Mouse (Mus musculus) adipose tissue, adult 10 weeks (tissue): ENCODE results near the gene Pgap3. TPM values are rescaled to one million over a fixed set of nuclear protein-coding genes. Genes with fewer than 3 reads are reported as not detected.

Source experiments
- polyA plus RNA-seq: library from polyadenylated mRNA; stranded (reverse); fragments of 350-450 nt; fragmentation: Illumina TruSeq; extraction: RNeasy Lipid Tissue Mini Kit (QIAGEN cat#74804); gene quantifications from one replicate; pipeline ENCODE4 v1.2.3, GENCODE M21; 2014; ENCODE audit warnings: low read depth, low replicate concordance

The Pgap3 gene
- 12.5 TPM for polyA plus RNA-seq

DNA sequence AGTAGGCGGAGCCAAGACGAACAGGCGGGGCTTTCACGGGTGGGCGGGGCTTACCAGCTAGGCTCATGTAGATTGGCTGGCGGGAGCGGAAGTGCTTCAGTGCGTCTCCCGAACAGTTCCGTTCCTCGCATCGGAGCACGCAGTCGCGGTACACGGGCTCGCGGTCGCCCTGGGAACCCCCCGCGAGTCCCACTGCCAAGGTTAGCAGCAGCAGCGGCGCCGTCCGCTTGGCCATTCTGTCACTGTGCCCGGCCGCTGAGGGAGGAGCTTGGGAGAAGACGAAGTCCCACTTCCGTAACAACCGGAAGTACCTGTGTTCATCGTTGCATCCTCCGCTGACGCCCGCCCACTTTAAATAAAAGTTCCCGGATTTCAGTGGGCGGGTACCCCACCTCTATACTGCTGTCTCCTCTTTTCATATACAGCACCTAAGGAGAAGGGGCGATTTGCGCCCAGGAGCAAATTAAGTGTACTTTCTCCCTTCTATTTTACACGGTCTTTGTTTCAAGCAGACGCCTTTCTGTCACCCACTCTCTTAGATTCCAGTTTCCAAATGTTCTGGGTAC, at the start of gene Pgap3:
Gene Pgap3 (minus strand): TSS at position 330 of the 566 bp plus-strand sequence.

DNA sequence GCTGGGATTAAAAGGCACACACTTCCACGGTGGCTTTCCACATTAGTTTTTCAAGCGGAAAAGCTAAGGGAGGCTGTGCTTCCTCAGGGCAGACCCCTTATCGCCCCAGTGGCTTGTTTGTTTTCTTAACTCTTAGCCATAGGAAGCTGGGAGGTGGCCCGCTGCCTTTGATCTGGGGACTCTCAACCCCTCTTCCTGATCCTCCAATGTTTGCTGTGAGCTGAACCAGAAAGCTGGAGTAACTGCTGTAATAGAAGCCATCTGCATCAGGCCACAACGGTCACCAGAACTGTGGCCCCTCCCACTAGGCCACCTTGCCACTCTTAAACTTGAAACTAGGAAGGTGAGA, 45.9 kb upstream of the Pgap3 start, which contains the start of gene Grb7:
Gene Grb7 (plus strand): TSS at position 182 of the 349 bp plus-strand sequence.

DNA sequence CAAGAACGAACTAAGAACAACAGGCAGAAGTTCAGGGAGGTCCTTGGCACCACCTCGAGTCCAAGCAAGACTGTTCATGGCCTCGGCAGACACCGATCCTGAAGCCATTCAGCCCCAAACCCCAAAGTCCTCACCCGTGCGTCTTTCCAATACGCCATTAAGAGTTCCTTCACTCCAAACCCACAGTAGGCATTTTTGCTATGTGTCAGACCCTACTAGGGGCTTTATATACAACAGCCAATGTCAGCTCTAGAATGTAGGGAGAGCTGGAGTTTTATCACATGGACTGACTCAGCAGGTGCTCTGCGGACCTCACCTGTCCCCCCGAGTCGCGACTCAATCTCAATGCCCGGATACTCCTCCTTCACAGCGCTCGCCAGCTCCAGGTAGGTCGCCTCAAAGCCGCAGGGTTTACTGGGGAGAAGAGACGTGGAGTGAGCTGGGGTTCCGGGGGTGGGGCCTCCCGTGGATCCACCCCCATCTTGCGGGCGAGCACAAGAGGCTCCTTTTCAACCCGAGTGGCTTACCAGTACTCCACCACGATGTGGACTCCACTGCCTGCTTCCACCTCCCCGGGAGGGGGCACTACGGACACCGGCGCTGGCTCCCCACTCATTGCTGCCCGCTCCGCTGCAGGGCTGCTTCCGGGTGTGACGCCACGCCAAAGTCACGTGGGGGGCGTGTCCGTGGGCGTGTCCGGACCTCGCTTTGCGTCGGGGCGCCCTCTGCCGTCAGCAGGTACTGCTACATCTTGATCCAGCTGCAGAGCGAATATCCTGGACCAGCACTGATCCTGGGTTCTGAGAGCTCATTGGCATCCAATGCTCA, 38.3 kb upstream of the Pgap3 start, which contains the start of gene Mien1:
Gene Mien1 (minus strand): TSS at position 661 of the 828 bp plus-strand sequence.

DNA sequence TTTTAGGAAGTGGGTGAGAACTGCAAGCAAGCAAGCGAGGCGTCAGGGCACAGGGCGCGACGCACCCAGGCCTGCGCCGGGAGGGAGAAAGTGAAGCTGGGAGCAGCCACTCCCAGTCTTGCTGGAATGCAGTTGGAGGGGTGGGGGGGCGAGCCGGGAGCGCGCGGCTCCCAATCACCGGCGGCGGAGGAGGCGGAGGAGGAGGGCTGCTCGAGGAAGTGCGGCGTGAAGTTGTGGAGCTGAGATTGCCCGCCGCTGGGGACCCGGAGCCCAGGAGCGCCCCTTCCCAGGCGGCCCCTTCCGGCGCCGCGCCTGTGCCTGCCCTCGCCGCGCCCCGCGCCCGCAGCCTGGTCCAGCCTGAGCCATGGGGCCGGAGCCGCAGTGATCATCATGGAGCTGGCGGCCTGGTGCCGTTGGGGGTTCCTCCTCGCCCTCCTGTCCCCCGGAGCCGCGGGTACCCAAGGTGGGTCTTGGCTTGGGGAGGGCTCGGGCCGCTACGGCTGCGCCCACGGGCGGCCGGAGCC, 12.0 kb upstream of the Pgap3 start, which contains the start of gene Erbb2:
Gene Erbb2 (plus strand): TSS at position 198 of the 524 bp plus-strand sequence.

DNA sequence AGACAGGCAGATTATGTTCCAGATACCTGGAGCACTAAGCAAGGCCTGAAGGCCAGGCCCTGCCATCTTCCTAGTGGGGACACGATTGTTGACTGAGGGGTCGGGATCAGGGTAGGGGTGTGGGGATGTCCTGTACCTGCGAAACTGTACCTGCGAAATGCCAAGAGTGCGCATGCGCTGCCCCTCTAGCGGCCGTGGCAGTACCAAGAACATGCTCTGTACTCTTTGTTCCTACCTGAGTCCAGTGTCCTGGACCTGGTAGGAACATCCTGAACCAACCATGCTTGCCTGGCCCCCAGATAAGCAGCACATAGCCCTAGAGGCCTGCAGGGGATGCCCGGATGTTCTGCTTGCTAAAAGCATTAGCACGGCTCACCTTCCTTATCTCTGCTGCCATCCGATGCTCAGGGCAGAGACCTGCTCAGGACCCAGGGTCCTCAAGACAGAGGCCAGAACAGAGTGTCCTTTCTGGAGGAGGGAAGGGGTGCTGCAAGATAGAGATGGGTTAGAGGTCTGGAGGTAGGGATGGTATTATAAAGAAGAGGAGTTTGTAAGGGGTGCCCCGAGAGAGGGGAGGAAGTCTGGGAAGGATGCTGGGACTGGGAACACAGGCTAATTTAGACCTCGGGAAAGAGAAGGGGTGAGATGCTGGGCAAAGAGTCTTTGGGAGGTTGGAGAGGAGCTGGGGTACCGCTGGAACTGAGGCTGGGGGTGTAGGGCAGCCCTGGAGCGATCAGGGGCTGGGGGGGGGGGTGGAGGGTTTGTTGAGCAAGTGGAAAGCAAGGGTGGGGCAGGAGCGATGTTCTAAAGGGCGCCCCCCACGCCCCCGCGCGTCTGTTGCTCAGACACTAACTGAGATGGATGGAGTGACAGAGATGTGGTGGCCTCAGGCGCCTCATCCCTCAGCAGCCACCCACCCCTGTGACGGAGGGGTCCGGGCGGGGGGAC, 14.4 kb downstream of the Pgap3 start, which contains the start of gene Pnmt:
Gene Pnmt (plus strand): TSS at position 813 of the 948 bp plus-strand sequence.

DNA sequence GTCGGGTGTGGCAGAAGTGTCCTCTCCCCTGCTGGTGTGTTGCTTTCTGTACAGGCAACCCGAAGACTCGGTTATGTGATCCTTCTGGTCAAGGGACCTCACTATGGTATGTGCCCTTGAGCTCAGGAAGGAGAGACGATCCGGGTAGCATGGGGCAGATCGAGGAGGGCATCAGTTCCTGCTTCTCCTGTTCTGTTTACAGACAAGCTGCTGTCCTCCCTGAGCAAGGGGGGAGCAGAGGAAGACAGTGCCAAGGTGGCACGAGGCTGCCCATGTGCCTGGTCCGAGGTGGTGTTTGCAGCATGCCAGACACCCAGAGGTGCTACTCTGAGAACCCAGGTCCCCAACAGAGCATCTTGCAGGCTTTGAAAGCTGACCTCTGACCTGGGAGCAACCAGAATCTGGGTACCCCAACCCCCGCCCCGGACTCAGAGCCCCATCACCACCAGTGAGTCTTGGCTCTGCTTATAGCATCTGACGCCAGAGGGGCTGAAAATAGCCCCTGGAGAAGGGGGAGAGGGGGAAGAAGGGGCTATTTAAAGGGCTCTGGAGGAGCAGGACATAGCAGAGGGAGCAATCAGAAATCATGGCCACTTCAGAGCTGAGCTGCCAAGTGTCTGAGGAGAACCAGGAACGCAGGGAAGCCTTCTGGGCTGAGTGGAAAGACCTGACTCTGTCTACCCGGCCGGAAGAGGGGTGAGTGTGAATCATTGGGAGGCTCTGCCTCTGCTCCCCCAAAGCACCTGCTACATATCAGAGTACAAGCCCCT, 16.8 kb downstream of the Pgap3 start, which contains the start of gene Tcap:
Gene Tcap (plus strand): TSS at position 551 of the 770 bp plus-strand sequence.

DNA sequence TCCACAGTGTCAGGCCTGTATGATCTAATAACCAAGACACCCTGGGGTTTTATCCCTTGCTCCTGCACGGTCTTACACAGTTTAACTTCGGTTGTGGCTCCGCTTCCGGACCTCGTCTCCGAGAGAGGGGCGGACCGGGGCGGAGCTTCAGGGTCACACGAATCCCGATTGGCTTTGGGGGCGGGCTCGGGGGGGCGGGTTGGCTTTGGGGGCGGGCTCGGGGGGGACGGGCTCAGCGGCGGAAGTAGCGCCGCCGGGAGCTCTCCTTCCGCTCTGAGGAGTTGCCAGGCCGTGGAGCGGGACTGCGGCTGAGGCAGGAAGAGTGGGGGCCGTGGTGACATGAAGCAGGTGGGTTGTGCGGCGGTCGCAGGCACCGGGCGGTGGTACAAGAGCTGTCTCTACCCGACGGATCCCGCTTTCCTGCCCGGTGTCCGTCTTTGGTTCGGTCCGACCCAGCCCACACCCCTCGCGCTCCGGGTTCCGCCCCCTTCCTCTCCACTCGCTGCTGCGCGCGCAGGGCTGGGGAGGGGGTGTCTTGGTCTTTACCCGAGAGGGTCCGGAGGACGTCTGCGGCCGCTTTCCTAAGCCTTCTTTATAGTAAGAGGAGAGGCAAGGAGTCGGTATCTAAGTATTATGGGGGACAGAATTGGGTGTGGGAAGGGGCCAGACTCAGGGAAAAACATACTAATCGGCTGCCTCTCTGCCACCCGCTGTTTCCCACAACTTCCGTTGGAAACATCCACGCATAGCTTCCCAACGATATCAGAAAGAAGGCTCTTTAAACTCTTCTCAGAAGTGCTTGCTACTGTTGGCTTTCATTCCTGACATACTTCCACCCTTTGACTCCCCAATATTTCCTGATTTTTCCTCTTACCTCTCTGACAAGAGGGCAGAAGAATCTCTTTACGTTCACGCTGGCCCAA, 41.9 kb downstream of the Pgap3 start, which contains the start of gene Stard3:
Gene Stard3 (plus strand): TSS at position 208 of the 923 bp plus-strand sequence.

DNA sequence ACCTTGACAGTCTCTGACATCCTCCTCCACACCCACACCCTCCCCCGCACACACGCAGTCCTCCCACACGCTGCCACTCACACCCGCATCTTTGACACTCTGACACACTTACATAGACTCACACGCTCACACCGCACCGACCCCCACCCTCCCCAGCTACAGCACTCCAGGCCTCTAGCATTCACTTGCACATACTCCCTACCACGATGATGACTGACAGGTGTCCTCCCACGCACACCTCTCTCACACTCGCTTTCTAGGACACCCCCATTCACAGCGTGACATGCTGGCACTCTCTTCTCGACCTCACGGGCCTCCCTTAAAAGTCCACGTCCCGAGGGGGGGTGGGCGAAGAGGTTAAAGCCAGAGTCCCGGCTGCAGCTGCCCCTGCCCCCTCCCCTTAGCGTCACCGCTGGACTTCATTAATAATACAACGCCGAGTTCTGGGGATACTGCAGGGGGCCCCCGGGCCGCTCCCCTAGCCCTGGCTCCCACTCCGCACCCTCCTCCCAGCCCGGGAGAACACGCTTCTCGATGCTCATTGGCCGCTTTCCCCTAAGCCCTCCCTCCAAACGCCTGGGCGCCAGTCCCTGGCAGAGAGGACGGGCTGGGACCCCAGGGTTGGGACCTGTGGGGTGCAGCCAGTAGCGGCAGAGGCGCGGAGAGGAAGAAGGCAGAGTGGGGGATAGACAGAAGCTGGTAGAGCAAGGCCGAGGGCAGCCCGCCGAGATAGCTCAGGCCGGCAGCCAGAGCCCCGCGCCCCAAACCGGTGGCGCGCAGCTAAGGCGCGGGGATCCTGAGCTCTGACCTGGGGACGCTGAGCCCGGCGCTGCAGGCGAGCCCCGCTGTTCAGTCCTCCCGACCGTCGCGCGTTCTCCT, 52.0 kb downstream of the Pgap3 start, which contains the start of gene Ppp1r1b:
Gene Ppp1r1b (plus strand): TSS at position 322 of the 879 bp plus-strand sequence.

Other genes starting within 250 kb of the Pgap3 start
- 14.9 TPM for gene Med1, start 207.2 kb downstream of the Pgap3 start, polyA plus RNA-seq
- gene Cdk12, start 197.4 kb downstream of the Pgap3 start, polyA plus RNA-seq, result 16.7 TPM
- gene Neurod2, start 70.8 kb downstream of the Pgap3 start, polyA plus RNA-seq, result not detected
- gene Ppp1r1b, start 52.1 kb downstream of the Pgap3 start, polyA plus RNA-seq, result 20.1 TPM
- gene Stard3, start 42.1 kb downstream of the Pgap3 start, polyA plus RNA-seq, result 35.1 TPM
- gene Tcap, start 16.7 kb downstream of the Pgap3 start, polyA plus RNA-seq, result 0.69 TPM
- gene Pnmt, start 14.0 kb downstream of the Pgap3 start, polyA plus RNA-seq, result 10.5 TPM
- 22.0 TPM for gene Erbb2, start 12.0 kb upstream of the Pgap3 start, polyA plus RNA-seq
- 279 TPM for gene Mien1, start 38.5 kb upstream of the Pgap3 start, polyA plus RNA-seq
- gene Grb7, start 45.9 kb upstream of the Pgap3 start, polyA plus RNA-seq, result 34.5 TPM
- 1.2 TPM for gene Ikzf3, start 145.5 kb upstream of the Pgap3 start, polyA plus RNA-seq
- gene Zpbp2, start 150.6 kb upstream of the Pgap3 start, polyA plus RNA-seq, result 6.9 TPM
- gene Ormdl3, start 186.9 kb upstream of the Pgap3 start, polyA plus RNA-seq, result 125 TPM
- gene Lrrc3c, start 197.8 kb upstream of the Pgap3 start, polyA plus RNA-seq, result not detected
- not detected for gene Gm12355, start 225.2 kb upstream of the Pgap3 start, polyA plus RNA-seq
- gene Gsdma3, start 225.9 kb upstream of the Pgap3 start, polyA plus RNA-seq, result not detected
- not detected for gene Gsdma2, start 246.3 kb upstream of the Pgap3 start, polyA plus RNA-seq